ENCODE assay signal across 14 mouse cellular contexts in the genomic region with DNA sequence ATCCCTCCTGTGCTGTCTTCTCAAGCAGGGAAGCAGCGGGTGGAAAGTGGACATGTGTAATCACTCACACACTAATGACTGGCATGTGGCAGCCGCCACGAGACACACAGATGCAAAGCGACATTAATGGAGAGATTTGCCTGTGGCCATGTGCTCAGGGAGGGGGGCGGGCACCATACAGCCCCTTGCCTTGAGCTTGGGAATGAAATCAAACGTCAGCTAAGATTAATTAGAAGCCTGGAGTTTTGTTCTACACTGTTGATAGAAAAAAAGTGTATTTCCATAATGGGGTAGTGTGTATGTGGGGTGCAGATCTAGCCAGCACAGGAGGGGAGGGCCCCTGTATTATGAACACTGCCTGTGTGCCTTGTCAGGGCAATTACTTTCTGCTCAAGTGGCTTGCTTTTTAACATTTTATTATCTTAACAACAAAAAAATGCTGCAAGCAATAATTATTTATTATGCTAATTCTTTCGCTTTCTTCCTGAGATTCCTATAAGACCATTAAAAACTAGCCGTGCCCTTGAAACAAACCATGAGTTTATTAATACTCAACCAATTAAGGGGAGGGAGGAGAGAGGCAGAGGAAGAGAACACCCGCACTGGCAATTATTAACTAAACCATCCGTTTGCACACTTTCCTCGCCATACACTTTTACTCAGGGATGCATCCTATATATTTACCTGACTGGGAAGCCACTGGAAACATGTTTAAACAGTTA. TPM values are rescaled to one million over a fixed set of nuclear protein-coding genes. Genes with fewer than 3 reads are reported as not detected.
DNase-seq lines count a peak whose midpoint lies in the region; ATAC-seq and TF ChIP-seq lines count a peak whose summit lies in the region.
"Had no signal": no experiment of that assay in that cellular context is flagged by ENCODE, and none has a peak within 500 bp of the region (broad histone marks: within the 10 kb centered on the region; RNA-seq: fewer than 3 reads in every experiment).

No protein-coding gene starts in this region.

- H3K9me3 ChIP-seq in forebrain, embryonic 11.5 days (ENCODE audit: control insufficient read depth, low read length), result no peaks in the 10 kb centered on the region
- H3K9me3 ChIP-seq in hindbrain, postnatal 0 days (ENCODE audit: low read length), result no peaks in the 10 kb centered on the region
- H3K9me3 ChIP-seq in midbrain, embryonic 16.5 days (replicated peaks; ENCODE audit: control insufficient read depth, low read length, poor library complexity, severe bottlenecking), result no peaks in the 10 kb centered on the region
- H3K9me3 ChIP-seq: embryonic facial prominence, embryonic 15.5 days had no signal

- 29% methylated on average over 11 of the region's 11 CpGs for WGBS in forebrain, embryonic 11.5 days
- WGBS in hindbrain, postnatal 0 days, result 36% methylated on average over 11 of the region's 11 CpGs
- WGBS in midbrain, embryonic 16.5 days, result 29% methylated on average over 11 of the region's 11 CpGs

- H3K4me3 ChIP-seq in forebrain, embryonic 11.5 days (ENCODE audit: low read depth, low read length), result no peak overlapping the region
- H3K4me3 ChIP-seq in hindbrain, postnatal 0 days (ENCODE audit: low read length), result no peak overlapping the region
- no peak overlapping the region for H3K4me3 ChIP-seq in midbrain, embryonic 16.5 days (ENCODE audit: low read depth, low read length)
- H3K4me3 ChIP-seq: embryonic facial prominence, embryonic 15.5 days had no signal

- peak; percentile 86 for ATAC-seq in forebrain, embryonic 11.5 days (replicated peaks; ENCODE audit: low FRiP score)
- 0 out of 2 replicates have a peak, but pooled peaks have one; percentile 29 for ATAC-seq in hindbrain, postnatal 0 days
- ATAC-seq in midbrain, embryonic 16.5 days, result peak; percentile 71; the same call in 1 of the 2 replicates

- H3K4me2 ChIP-seq in forebrain, embryonic 11.5 days (ENCODE audit: low read depth, low read length, severe bottlenecking), result no peak overlapping the region
- 0 out of 2 replicates have a peak overlapping the region, but pooled peaks have one; percentile 18 for H3K4me2 ChIP-seq in hindbrain, postnatal 0 days (ENCODE audit: low read depth, low read length)
- H3K4me2 ChIP-seq in midbrain, embryonic 16.5 days (ENCODE audit: low read length), result no peak overlapping the region
- H3K4me2 ChIP-seq: embryonic facial prominence, embryonic 15.5 days had no signal

- DNase-seq in kidney, adult 9 months, result peak; percentile 28
- no peak for DNase-seq in kidney, postnatal 25 days
- DNase-seq in forebrain, embryonic 11.5 days (ENCODE audit: low spot score), result peak; percentile 68
- DNase-seq in hindbrain, postnatal 0 days (ENCODE audit: low spot score), result peak; percentile 53
- DNase-seq in cerebellum, adult 9-11 months, result no peak
- DNase-seq in adipocyte (ENCODE audit: low spot score), result no peak
- no peak for DNase-seq in spleen, postnatal 14 days (ENCODE audit: low spot score in 2 of 2)
- DNase-seq: adrenal gland, adult 8-10 months; cerebellum, adult 18-20 months; heart, postnatal 36 days; lung, adult 2 months; thymus, adult 2 months had no signal

- no peak overlapping the region for H3K9ac ChIP-seq in forebrain, embryonic 11.5 days (ENCODE audit: low read length)
- H3K9ac ChIP-seq in hindbrain, postnatal 0 days (replicated peaks; ENCODE audit: low read length), result no peak overlapping the region
- 0 out of 2 replicates have a peak overlapping the region, but pooled peaks have one; percentile 6 for H3K9ac ChIP-seq in midbrain, embryonic 16.5 days (ENCODE audit: low read depth, low read length)
- H3K9ac ChIP-seq: embryonic facial prominence, embryonic 15.5 days had no signal

- peaks cover 10% of the 10 kb centered on the region for H3K4me1 ChIP-seq in forebrain, embryonic 11.5 days (replicated peaks; ENCODE audit: control insufficient read depth, insufficient read depth, low read length)
- peaks cover 9% of the 10 kb centered on the region for H3K4me1 ChIP-seq in hindbrain, postnatal 0 days (ENCODE audit: insufficient read depth, low read length)
- peaks cover 15% of the 10 kb centered on the region for H3K4me1 ChIP-seq in midbrain, embryonic 16.5 days (ENCODE audit: control insufficient read depth, insufficient read depth, low read length)

- TF ChIP-seq CTCF in hindbrain, postnatal 0 days (IDR thresholded peaks at IDR 0.05; ENCODE audit: low read depth), result no peak

- H3K27me3 ChIP-seq in forebrain, embryonic 11.5 days (ENCODE audit: control insufficient read depth, insufficient read depth, low read length), result 0 out of 2 replicates have a peak, but pooled peaks cover 1% of the 10 kb centered on the region
- no peaks in the 10 kb centered on the region for H3K27me3 ChIP-seq in hindbrain, postnatal 0 days (ENCODE audit: insufficient read depth, low read length)
- no peaks in the 10 kb centered on the region for H3K27me3 ChIP-seq in midbrain, embryonic 16.5 days (ENCODE audit: control insufficient read depth, insufficient read depth, low read depth, low read length)
- H3K27me3 ChIP-seq: embryonic facial prominence, embryonic 15.5 days had no signal

- H3K36me3 ChIP-seq in forebrain, embryonic 11.5 days (ENCODE audit: control insufficient read depth, insufficient read depth, low read length), result no peaks in the 10 kb centered on the region
- H3K36me3 ChIP-seq in hindbrain, postnatal 0 days (ENCODE audit: insufficient read depth, low read length), result no peaks in the 10 kb centered on the region
- no peaks in the 10 kb centered on the region for H3K36me3 ChIP-seq in midbrain, embryonic 16.5 days (ENCODE audit: control insufficient read depth, insufficient read depth, low read length)
- H3K36me3 ChIP-seq: embryonic facial prominence, embryonic 15.5 days had no signal

- H3K27ac ChIP-seq in forebrain, embryonic 11.5 days (ENCODE audit: low read depth, low read length), result no peak overlapping the region
- no peak overlapping the region for H3K27ac ChIP-seq in hindbrain, postnatal 0 days
- H3K27ac ChIP-seq in midbrain, embryonic 16.5 days (ENCODE audit: low read length), result no peak overlapping the region
- H3K27ac ChIP-seq: embryonic facial prominence, embryonic 15.5 days had no signal

RNA-seq across cellular contexts. Expression of a gene that starts 30.3 kb away (rescaled TPM):
- polyA plus RNA-seq in forebrain, embryonic 11.5 days (2014; fragmentation: Nextera tagmentation; extraction: Ambion mirVana), result 11.7 and 13.4 TPM in 2 replicates
- total RNA-seq in hindbrain, postnatal 0 days (2014; rRNA removed), result 52.4 and 63.6 TPM in 2 replicates
- 19.3 and 19.9 TPM in 2 replicates for polyA plus RNA-seq in hindbrain, postnatal 0 days (2015; fragmentation: Nextera tagmentation; extraction: Ambion mirVana)
- polyA plus RNA-seq in midbrain, embryonic 16.5 days (2015; fragmentation: Nextera tagmentation; extraction: Ambion mirVana), result 17.2 and 19.7 TPM in 2 replicates

Comparison
In these comparisons a context has a peak if more than half of its experiments do, and no peak if none do; other contexts are left out.
1. DNase-seq: peak in kidney, adult 9 months (single experiment), forebrain, embryonic 11.5 days (single experiment) and hindbrain, postnatal 0 days (single experiment); none in kidney, postnatal 25 days (0 of 2), cerebellum, adult 9-11 months (single experiment), adipocyte (single experiment) and spleen, postnatal 14 days (0 of 2).
2. ATAC-seq: peak in every context shown above with its lines; median percentile 86 in forebrain, embryonic 11.5 days; 71 in midbrain, embryonic 16.5 days; 29 in hindbrain, postnatal 0 days.